Mouse (Mus musculus): ENCODE data around the gene Gmppb.
A peak's percentile ranks its signal among the peaks of the same experiment; 100 is the strongest.

Gene Gmppb

GRCm38 (mm10) chr9:108082549-108082948 is 33.5 kb downstream of the Gmppb start:
- DNase-seq, result peak in 1 of 2 experiments; percentile 44

- DNase-seq, result no peak
These were observed 34.0 kb downstream of the Gmppb start, which contains the start of gene Rnf123 for GRCm38 (mm10) chr9:108082988-108083431. Rnf123 (minus strand) TSS chr9:108083346.

GRCm38 (mm10) chr9:108083561-108083960 is 34.5 kb downstream of the Gmppb start:
- DNase-seq, result no peak

GRCm38 (mm10) chr9:108085261-108085660 is 36.2 kb downstream of the Gmppb start:
- DNase-seq, result no peak

GRCm38 (mm10) chr9:108090611-108091120 is 41.6 kb downstream of the Gmppb start:
- DNase-seq, result no peak

- DNase-seq, result no peak
These were observed 44.5 kb downstream of the Gmppb start for GRCm38 (mm10) chr9:108093586-108093985.

- DNase-seq, result peak; percentile 92 to 94
These were observed 45.3 kb downstream of the Gmppb start, which contains the start of gene Apeh for GRCm38 (mm10) chr9:108094184-108094941. Apeh (minus strand) TSS chr9:108094606.

GRCm38 (mm10) chr9:108094998-108095411 is 46.0 kb downstream of the Gmppb start:
- DNase-seq, result peak in 1 of 2 experiments; percentile 42

- peak; percentile 76 for DNase-seq
These were observed 46.5 kb downstream of the Gmppb start for GRCm38 (mm10) chr9:108095518-108095917.

- no peak for DNase-seq
These were observed 47.1 kb downstream of the Gmppb start for GRCm38 (mm10) chr9:108095949-108096712.

GRCm38 (mm10) chr9:108099619-108100018 is 50.6 kb downstream of the Gmppb start:
- DNase-seq, result peak; percentile 60 to 62
